In genomic region chr12:34173036-34173435, GRCm38 (mm10) we compare ENCODE assay signal across 22 mouse cellular contexts.
"Had no signal": no experiment of that assay in that cellular context is flagged by ENCODE, and none has a peak within 500 bp of the region (broad histone marks: within the 10 kb centered on the region; RNA-seq: fewer than 3 reads in every experiment).

No protein-coding gene starts in this region.

- ATAC-seq: intestine, embryonic 15.5 days; midbrain, embryonic 13.5 days; midbrain, embryonic 16.5 days had no signal

- DNase-seq: kidney, adult 11 months; kidney, adult 8-10 months; kidney, postnatal 10 days; kidney, postnatal 36 days; left cerebral cortex, postnatal 4 days; liver, embryonic 13.5 days; lung, adult 2 months; lung, postnatal 14 days; retina, postnatal 1 day; right cerebral cortex, postnatal 14 days; spleen, adult 18-20 months; thymus, postnatal 25 days had no signal

- H3K27ac ChIP-seq: intestine, embryonic 15.5 days; kidney, embryonic 15.5 days; liver, embryonic 13.5 days; macrophage; midbrain, embryonic 10.5 days; midbrain, embryonic 13.5 days; neural tube, embryonic 13.5 days; stomach, embryonic 15.5 days had no signal

- H3K9ac ChIP-seq: intestine, embryonic 15.5 days; kidney, embryonic 15.5 days; liver, embryonic 13.5 days; midbrain, embryonic 13.5 days; neural tube, embryonic 13.5 days; stomach, embryonic 15.5 days had no signal

- H3K4me3 ChIP-seq: intestine, embryonic 15.5 days; kidney, embryonic 15.5 days; liver, embryonic 13.5 days; megakaryocyte, embryonic 14.5 days; midbrain, embryonic 10.5 days; midbrain, embryonic 13.5 days; myocyte; neural tube, embryonic 13.5 days; stomach, embryonic 15.5 days had no signal

- H3K27me3 ChIP-seq: intestine, embryonic 15.5 days; kidney, embryonic 15.5 days; liver, embryonic 13.5 days; megakaryocyte, embryonic 14.5 days; midbrain, embryonic 13.5 days; neural tube, embryonic 13.5 days; stomach, embryonic 15.5 days had no signal

- H3K4me2 ChIP-seq: intestine, embryonic 15.5 days; kidney, embryonic 15.5 days; liver, embryonic 13.5 days; midbrain, embryonic 13.5 days; neural tube, embryonic 13.5 days; stomach, embryonic 15.5 days had no signal

- H3K4me1 ChIP-seq: intestine, embryonic 15.5 days; kidney, embryonic 15.5 days; liver, embryonic 13.5 days; megakaryocyte, embryonic 14.5 days; midbrain, embryonic 10.5 days; midbrain, embryonic 13.5 days; neural tube, embryonic 13.5 days; stomach, embryonic 15.5 days had no signal

- H3K9me3 ChIP-seq: intestine, embryonic 15.5 days; kidney, embryonic 15.5 days; liver, embryonic 13.5 days; megakaryocyte, embryonic 14.5 days; midbrain, embryonic 10.5 days; midbrain, embryonic 13.5 days; neural tube, embryonic 13.5 days; stomach, embryonic 15.5 days had no signal

- H3K36me3 ChIP-seq: intestine, embryonic 15.5 days; kidney, embryonic 15.5 days; liver, embryonic 13.5 days; midbrain, embryonic 10.5 days; midbrain, embryonic 13.5 days; neural tube, embryonic 13.5 days; stomach, embryonic 15.5 days had no signal
